Comparison of ENCODE assay signal across 7 mouse cellular contexts in genomic region chr12:52288537-52288936, GRCm38 (mm10).
DNase-seq lines count a peak whose midpoint lies in the region; ATAC-seq lines count a peak whose summit lies in the region.

No protein-coding gene starts in this region.

- H3K36me3 ChIP-seq in forebrain, embryonic 11.5 days (ENCODE audit: control insufficient read depth, insufficient read depth, low read length): no peaks in the 10 kb centered on the region

- H3K9ac ChIP-seq in forebrain, embryonic 11.5 days (ENCODE audit: low read length): peak overlapping the region; percentile 28

- WGBS in forebrain, embryonic 11.5 days: 76% methylated on average over 4 of the region's 4 CpGs

- peak; percentile 30 to 50 for DNase-seq in adrenal gland, postnatal 36 days
- DNase-seq in forebrain, embryonic 11.5 days (ENCODE audit: low spot score): no peak
- DNase-seq in kidney, adult 11 months: peak; percentile 59
- DNase-seq in lung, postnatal 10 days: peak; percentile 88
- DNase-seq in frontal cortex, adult 2 months (ENCODE audit: extremely low spot score in 1 of 2, low spot score in 1 of 2): no peak
- no peak for DNase-seq in cerebellum, adult 11 months
- DNase-seq in frontal cortex, postnatal 10 days (ENCODE audit: low spot score in 2 of 2): no peak

- no peak overlapping the region for H3K4me3 ChIP-seq in forebrain, embryonic 11.5 days (ENCODE audit: low read depth, low read length)

- H3K27me3 ChIP-seq in forebrain, embryonic 11.5 days (ENCODE audit: control insufficient read depth, insufficient read depth, low read length): no peaks in the 10 kb centered on the region

- H3K4me2 ChIP-seq in forebrain, embryonic 11.5 days (ENCODE audit: low read depth, low read length, severe bottlenecking): no peak overlapping the region

- H3K4me1 ChIP-seq in forebrain, embryonic 11.5 days (replicated peaks; ENCODE audit: control insufficient read depth, insufficient read depth, low read length): peaks cover 6% of the 10 kb centered on the region

- H3K27ac ChIP-seq in forebrain, embryonic 11.5 days (ENCODE audit: low read depth, low read length): 0 out of 2 replicates have a peak overlapping the region, but pooled peaks have one; percentile 51

- no peaks in the 10 kb centered on the region for H3K9me3 ChIP-seq in forebrain, embryonic 11.5 days (ENCODE audit: control insufficient read depth, low read length)

- no peak for ATAC-seq in forebrain, embryonic 11.5 days (replicated peaks; ENCODE audit: low FRiP score)

Comparison
In these comparisons a context has a peak if more than half of its experiments do, and no peak if none do; other contexts are left out.
1. DNase-seq: peak in adrenal gland, postnatal 36 days (2 of 2), kidney, adult 11 months (single experiment) and lung, postnatal 10 days (single experiment); none in forebrain, embryonic 11.5 days (single experiment), frontal cortex, adult 2 months (0 of 2), cerebellum, adult 11 months (single experiment) and frontal cortex, postnatal 10 days (0 of 2).